Mouse (Mus musculus): ENCODE measurements around the gene Bach2.

- no peak for TF ChIP-seq CTCF (IDR thresholded peaks at IDR 0.05; ENCODE audit: low read depth, low read length)
- TF ChIP-seq EP300 (IDR thresholded peaks at IDR 0.05; ENCODE audit: insufficient read depth, low read depth, low read length) = no peak
- TF ChIP-seq POLR2A (IDR thresholded peaks at IDR 0.05; ENCODE audit: insufficient read depth, low read length) = no peak
Measured at GRCm38 (mm10) chr4:32506306-32506808, 267.8 kb downstream of the Bach2 start.
